Mouse (Mus musculus): ENCODE data around the gene Brms1. TPM values are rescaled to one million over a fixed set of nuclear protein-coding genes. Genes with fewer than 3 reads are reported as not detected.
"Not testable (repeated sequence)": the region's sequence is repeated elsewhere in the genome, so short reads cannot be mapped to it uniquely, and the experiment has no call there.

Brms1 gene
- polyA plus RNA-seq, 1 experiment from 2014 or later = 56.8 TPM

DNA sequence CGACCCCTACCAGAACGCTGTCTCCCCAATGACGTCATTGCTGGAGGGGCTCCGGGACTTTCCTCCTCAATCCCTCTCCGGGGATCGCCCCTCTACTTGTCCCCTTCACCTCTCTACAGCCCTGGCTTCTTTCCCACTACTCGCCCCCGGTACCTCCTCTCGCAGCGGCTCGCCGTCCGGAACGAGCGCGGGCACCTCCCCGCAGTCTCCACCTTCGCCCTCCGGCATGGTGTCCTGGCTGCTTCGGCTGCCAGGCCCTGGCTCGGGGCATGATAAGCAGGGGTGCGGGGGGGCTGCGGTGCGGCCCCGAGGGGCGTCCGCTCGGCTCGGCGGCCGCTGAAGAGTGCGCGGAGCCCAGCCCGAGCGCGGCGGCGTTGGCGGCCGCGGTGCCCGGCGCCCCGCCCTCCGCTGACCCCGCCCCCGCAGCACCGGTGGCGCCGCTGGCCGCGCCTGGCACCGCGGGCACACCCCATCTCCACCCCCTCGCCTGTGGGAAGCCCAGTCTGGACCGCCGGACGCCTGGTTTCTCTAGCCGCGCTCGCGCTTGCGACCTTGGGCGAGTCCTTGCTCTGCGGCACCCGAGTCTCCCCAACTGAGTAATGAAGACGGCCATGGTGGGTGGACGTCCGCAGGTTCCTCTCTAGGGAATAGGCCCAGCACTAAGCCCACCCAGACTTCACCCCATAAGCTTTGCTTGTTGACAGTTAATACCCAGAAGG, 44.1 kb downstream of the Brms1 start, which contains the start of gene Tmem151a:
Gene Tmem151a, minus strand, starts transcription at position 387 of the 719 bp plus-strand sequence.
- H3K27me3 ChIP-seq = peaks cover 17% of the 10 kb centered on the region
- in situ Hi-C loops (cut with MboI; ENCODE audit: low pct_unique_long_range_greater_than_20kb) = no loop called here
- POLR2A ChIA-PET = interaction anchor here (0.7 kb wide), 1 partner anchor 393 kb away, joined by 3 read pairs; no protein-coding TSS in a partner anchor
- TF ChIP-seq CTCF (IDR thresholded peaks at IDR 0.05) = no peak
- DNase-seq (ENCODE audit: low read depth, low spot score) (no peak), ATAC-seq (no peak)
- CTCF ChIA-PET = no interaction called here

DNA sequence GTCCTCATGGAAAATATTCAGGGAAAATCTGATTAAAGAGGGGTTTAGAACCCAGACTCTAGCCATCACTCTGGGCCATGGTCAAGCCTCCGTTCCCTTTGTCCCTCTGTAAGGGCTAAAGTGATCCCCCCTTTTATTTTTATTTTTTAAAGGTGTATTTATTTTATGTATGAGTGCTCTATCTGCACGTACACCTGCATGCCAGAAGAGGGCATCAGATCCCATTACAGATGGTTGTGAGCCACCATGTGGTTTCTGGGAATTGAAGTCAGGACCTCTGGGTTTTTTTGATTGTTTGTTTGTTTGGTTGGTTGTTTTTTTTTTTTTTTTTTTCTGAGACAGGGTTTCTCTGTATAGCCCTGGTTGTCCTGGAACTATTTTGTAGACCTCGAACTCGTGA, 45.4 kb downstream of the Brms1 start:
- peaks cover 17% of the 10 kb centered on the region for H3K27me3 ChIP-seq
- POLR2A ChIA-PET; DNase-seq (ENCODE audit: low read depth, low spot score); ATAC-seq; in situ Hi-C loops (cut with MboI; ENCODE audit: low pct_unique_long_range_greater_than_20kb): not testable (repeated sequence)
- CTCF ChIA-PET = interaction anchor here (1.0 kb wide), 1 partner anchor 65 kb away, joined by 3 read pairs; no protein-coding TSS in a partner anchor

DNA sequence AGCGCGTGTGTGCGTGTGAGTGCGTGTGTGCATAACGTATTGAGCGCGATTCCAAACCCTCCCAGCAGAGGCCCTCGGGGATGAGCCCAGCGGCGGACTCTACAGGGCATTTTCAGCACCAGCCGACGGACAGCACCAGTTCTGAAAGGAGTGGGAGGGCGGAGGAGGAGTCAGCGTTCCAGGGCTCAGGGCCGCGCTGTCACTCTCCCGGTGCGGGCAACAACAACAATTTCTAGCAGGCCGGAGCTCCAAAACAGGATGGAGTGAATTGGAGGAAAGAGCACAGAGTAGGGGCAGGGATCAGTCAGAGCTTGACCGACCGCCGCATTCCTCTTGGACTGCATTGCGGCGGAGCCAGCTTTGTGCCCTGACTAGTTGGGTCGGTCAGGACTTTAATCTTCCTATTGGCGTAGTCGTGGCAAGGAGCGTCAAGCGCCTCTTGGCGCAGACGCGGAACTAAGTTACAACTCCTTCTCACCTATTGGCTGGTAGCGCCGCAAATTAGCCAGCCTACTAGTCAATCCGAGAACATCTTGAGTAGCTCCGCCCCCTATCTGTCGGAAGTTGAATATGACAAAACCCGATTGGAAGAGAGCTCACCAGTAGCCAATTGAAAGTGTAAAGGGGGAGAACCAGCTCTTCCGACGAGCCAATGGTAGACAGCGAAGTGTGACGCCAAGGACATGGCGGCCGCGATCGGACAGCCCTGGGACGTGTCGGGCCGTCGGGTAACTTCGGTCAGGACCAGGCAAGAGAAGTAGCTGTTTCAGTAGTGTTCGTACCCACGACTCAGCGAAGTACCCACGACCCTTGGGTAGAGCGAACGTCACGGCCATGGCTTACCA, 47.0 kb downstream of the Brms1 start, which contains the start of gene Yif1a:
Gene Yif1a, plus strand, starts transcription at position 655 of the 845 bp plus-strand sequence.
- DNase-seq (ENCODE audit: low read depth, low spot score) (peak; percentile 96), ATAC-seq (peak; percentile 80)
- TF ChIP-seq CTCF (IDR thresholded peaks at IDR 0.05) = no peak
- in situ Hi-C loops (cut with MboI; ENCODE audit: low pct_unique_long_range_greater_than_20kb) = no loop called here
- ChIA-PET CTCF (interaction anchor here (0.8 to 2.2 kb wide), 7 partner anchors 9 to 49 kb away, joined by 3 to 9 read pairs (median 3); partner anchors contain the start of genes AC124502.3, B4gat1, Cd248 and Rin1), POLR2A (interaction anchor here (0.5 to 1.4 kb wide), 2 partner anchors 48 to 698 kb away, joined by 3 read pairs; no protein-coding TSS in a partner anchor)
- H3K27me3 ChIP-seq = peaks cover 7% of the 10 kb centered on the region

DNA sequence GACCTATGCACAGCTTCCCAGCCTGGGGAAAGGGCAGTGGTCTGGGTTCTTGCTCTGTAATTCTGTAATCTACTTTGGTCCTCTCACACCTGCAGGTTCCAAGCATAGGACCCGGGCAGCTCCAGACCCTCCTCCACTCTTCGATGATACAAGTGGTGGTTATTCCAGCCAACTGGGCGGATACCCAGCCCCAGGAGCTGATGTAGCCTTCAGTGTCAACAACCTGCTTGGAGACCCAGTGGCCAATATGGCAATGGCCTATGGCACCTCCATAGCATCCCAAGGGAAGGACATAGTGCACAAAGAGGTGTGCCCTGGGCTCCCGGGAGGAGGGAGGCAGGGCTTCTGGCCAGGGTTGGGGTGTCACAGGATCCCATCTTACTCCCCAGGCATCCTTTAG, 48.2 kb downstream of the Brms1 start:
- ATAC-seq = no peak
- peaks cover 7% of the 10 kb centered on the region for H3K27me3 ChIP-seq
- in situ Hi-C loops (cut with MboI; ENCODE audit: low pct_unique_long_range_greater_than_20kb) = no loop called here
- no peak for DNase-seq (ENCODE audit: low read depth, low spot score)
- TF ChIP-seq CTCF (IDR thresholded peaks at IDR 0.05) = no peak
- ChIA-PET CTCF (interaction anchor here (0.9 to 1.5 kb wide), 4 partner anchors 10 to 51 kb away, joined by 3 to 7 read pairs (median 4); no protein-coding TSS in a partner anchor), POLR2A (no interaction called here)

- no peak for TF ChIP-seq CTCF (IDR thresholded peaks at IDR 0.05)
- ATAC-seq (no peak), DNase-seq (ENCODE audit: low read depth, low spot score) (no peak)
- CTCF ChIA-PET = interaction anchor here (1.4 to 2.2 kb wide), 2 partner anchors 25 to 59 kb away, joined by 5 to 7 read pairs; no protein-coding TSS in a partner anchor
- in situ Hi-C loops (cut with MboI; ENCODE audit: low pct_unique_long_range_greater_than_20kb) = loop anchor here (5.0 kb wide), 1 partner anchor 50 kb away; no protein-coding TSS in a partner anchor
- H3K27me3 ChIP-seq = no peaks in the 10 kb centered on the region
- POLR2A ChIA-PET = interaction anchor here (0.6 kb wide), 1 partner anchor 46 kb away, joined by 3 read pairs; no protein-coding TSS in a partner anchor
Measured at GRCm38 (mm10) chr19:5092083-5092482, 50.9 kb downstream of the Brms1 start.

DNA sequence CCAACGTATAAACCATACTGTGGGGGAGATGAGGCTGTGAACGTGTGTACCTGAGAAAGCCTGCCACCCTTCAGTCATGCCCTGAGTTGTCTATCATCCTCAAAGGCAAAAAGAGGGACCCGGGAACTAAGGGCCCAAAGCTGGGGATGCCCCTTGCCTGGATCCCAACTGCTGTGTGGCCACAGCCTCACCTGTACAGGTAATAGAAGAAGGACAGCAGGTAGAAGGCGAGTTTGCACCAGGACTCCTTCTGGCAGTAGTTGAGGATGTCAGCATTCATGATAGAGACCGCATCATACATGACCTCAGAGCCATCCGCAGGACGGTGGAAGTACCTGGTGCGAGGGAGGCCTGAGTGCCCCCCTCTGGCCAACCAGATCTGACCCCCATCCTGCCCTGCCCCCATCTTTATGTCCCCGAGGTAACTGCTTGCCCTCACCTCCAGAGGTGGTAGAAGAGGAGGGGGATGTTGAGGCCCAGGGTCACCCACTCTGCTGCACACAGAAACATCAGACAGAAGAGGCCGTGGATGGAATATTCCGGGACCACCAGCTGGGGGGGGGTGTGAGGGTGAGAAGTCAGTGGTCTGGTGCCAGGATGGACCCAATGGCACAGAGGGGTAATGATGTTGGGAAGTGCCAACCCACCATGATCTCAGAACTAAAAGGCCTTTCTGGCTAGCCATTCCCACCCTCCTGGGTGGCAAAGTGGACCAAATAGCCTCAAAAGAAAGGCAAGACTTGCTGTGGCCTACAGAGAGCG, 52.5 kb downstream of the Brms1 start:
- POLR2A ChIA-PET = no interaction called here
- CTCF ChIA-PET = interaction anchor here (1.0 to 2.2 kb wide), 4 partner anchors 23 to 58 kb away, joined by 3 to 7 read pairs (median 6); no protein-coding TSS in a partner anchor
- ATAC-seq = no peak

GRCm38 (mm10) chr19:5094243-5094632, 53.1 kb downstream of the Brms1 start:
- in situ Hi-C loops (cut with MboI; ENCODE audit: low pct_unique_long_range_greater_than_20kb) = loop anchor here (5.0 kb wide), 1 partner anchor 48 kb away; no protein-coding TSS in a partner anchor
- POLR2A ChIA-PET = interaction anchor here (0.7 to 1.2 kb wide), 2 partner anchors 10 to 30 kb away, joined by 3 read pairs; no protein-coding TSS in a partner anchor
- ATAC-seq = no peak
- no peak for TF ChIP-seq CTCF (IDR thresholded peaks at IDR 0.05)
- no peak for DNase-seq (ENCODE audit: low read depth, low spot score)
- CTCF ChIA-PET = interaction anchor here (1.0 to 2.2 kb wide), 3 partner anchors 22 to 57 kb away, joined by 3 to 7 read pairs (median 7); no protein-coding TSS in a partner anchor
- H3K27me3 ChIP-seq = no peaks in the 10 kb centered on the region

More for the DNA sequence above, 52.5 kb downstream of the Brms1 start:
- DNase-seq (ENCODE audit: low read depth, low spot score) = no peak
- in situ Hi-C loops (cut with MboI; ENCODE audit: low pct_unique_long_range_greater_than_20kb) = loop anchor here (5.0 kb wide), 1 partner anchor 49 kb away; no protein-coding TSS in a partner anchor
- H3K27me3 ChIP-seq = no peaks in the 10 kb centered on the region
- no peak for TF ChIP-seq CTCF (IDR thresholded peaks at IDR 0.05)

- POLR2A ChIA-PET = interaction anchor here (0.7 to 1.2 kb wide), 4 partner anchors 10 to 47 kb away, joined by 3 read pairs; no protein-coding TSS in a partner anchor
- DNase-seq (ENCODE audit: low read depth, low spot score) (no peak), ATAC-seq (no peak)
- CTCF ChIA-PET = interaction anchor here (1.0 to 2.1 kb wide), 3 partner anchors 25 to 56 kb away, joined by 3 to 9 read pairs (median 7); no protein-coding TSS in a partner anchor
- in situ Hi-C loops (cut with MboI; ENCODE audit: low pct_unique_long_range_greater_than_20kb) = loop anchor here (5.0 kb wide), 1 partner anchor 47 kb away; no protein-coding TSS in a partner anchor
- H3K27me3 ChIP-seq = no peaks in the 10 kb centered on the region
- TF ChIP-seq CTCF (IDR thresholded peaks at IDR 0.05) = no peak
Measured at GRCm38 (mm10) chr19:5094746-5095417, 53.7 kb downstream of the Brms1 start.
